Mouse (Mus musculus): ENCODE measurements around the gene Gpcpd1. TPM values are rescaled to one million over a fixed set of nuclear protein-coding genes. Genes with fewer than 3 reads are reported as not detected.

Gene Gpcpd1
- polyA plus RNA-seq, 1 experiment from 2014 or later: 68.4 TPM

- peak; percentile 81 for ATAC-seq
- Histone ChIP-seq H3K4me3 (ENCODE audit: low read length) (peak overlapping the region; percentile 58), H3K36me3 (ENCODE audit: control insufficient read depth, insufficient read depth, low read length) (no peaks in the 10 kb centered on the region), H3K9me3 (ENCODE audit: control insufficient read depth, low read length) (no peaks in the 10 kb centered on the region), H3K4me1 (ENCODE audit: control insufficient read depth, insufficient read depth, low read depth, low read length) (peaks cover 24% of the 10 kb centered on the region), H3K9ac (ENCODE audit: low read depth, low read length) (peak overlapping the region; percentile 81), H3K27me3 (replicated peaks; ENCODE audit: control insufficient read depth, insufficient read depth, low read length) (no peaks in the 10 kb centered on the region), H3K27ac (ENCODE audit: low read depth, low read length) (peak overlapping the region; percentile 96), H3K4me2 (ENCODE audit: low read length) (peak overlapping the region; percentile 67)
- WGBS: 0% methylated on average over 29 of the region's 41 CpGs
Measured at GRCm38 (mm10) chr2:132577431-132577981, 10.0 kb downstream of the Gpcpd1 start.

GRCm38 (mm10) chr2:132576522-132577135, 10.9 kb downstream of the Gpcpd1 start:
- Histone ChIP-seq H3K4me3 (ENCODE audit: low read length) (peak overlapping the region; percentile 58), H3K9ac (ENCODE audit: low read depth, low read length) (no peak overlapping the region), H3K27ac (ENCODE audit: low read depth, low read length) (no peak overlapping the region), H3K36me3 (ENCODE audit: control insufficient read depth, insufficient read depth, low read length) (peaks cover under 1% of the 10 kb centered on the region; the same call in 1 of the 2 replicates), H3K9me3 (ENCODE audit: control insufficient read depth, low read length) (no peaks in the 10 kb centered on the region), H3K4me2 (ENCODE audit: low read length) (peak overlapping the region; percentile 67), H3K4me1 (ENCODE audit: control insufficient read depth, insufficient read depth, low read depth, low read length) (peaks cover 17% of the 10 kb centered on the region), H3K27me3 (replicated peaks; ENCODE audit: control insufficient read depth, insufficient read depth, low read length) (no peaks in the 10 kb centered on the region)
- ATAC-seq: no peak
- 47% methylated on average over 3 of the region's 3 CpGs for WGBS

DNA sequence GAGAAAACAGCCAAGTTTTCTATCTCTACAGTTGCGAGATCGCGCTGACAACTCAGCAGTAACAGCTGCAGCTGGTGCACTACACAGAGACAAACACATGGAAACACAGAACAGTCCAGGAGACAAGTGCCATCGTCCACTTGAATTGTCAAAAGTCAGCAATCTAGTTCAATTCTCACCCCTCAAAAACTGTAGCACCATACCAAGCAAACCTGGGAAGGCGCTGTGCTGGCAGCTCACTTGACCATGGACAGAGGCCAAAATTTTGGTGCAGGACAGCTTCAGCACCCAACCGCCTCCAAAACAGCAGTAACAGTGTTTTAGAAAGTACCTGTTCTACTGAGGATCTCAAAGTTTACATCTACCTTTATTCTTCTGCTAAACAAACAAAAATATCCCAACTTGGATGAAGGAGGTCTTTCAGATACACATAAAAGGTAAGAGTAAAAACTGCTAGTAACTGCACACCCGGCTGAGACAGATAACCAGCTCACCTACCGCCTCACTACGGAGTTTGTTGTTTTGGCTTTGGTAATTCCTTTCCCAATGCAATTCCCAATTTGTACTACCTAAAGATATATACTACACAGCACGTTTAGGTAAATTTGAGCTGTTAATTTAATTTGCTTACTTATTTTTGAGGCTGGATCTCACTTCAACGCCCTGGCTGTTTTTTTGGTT, 11.6 kb downstream of the Gpcpd1 start:
- Histone ChIP-seq H3K36me3 (ENCODE audit: control insufficient read depth, insufficient read depth, low read length) (peaks cover 4% of the 10 kb centered on the region), H3K27me3 (replicated peaks; ENCODE audit: control insufficient read depth, insufficient read depth, low read length) (no peaks in the 10 kb centered on the region), H3K4me1 (ENCODE audit: control insufficient read depth, insufficient read depth, low read depth, low read length) (peaks cover 17% of the 10 kb centered on the region), H3K9ac (ENCODE audit: low read depth, low read length) (peak overlapping the region; percentile 2; the same call in 1 of the 2 replicates), H3K27ac (ENCODE audit: low read depth, low read length) (peak overlapping the region; percentile 39; the same call in 1 of the 2 replicates), H3K4me3 (ENCODE audit: low read length) (peak overlapping the region; percentile 21), H3K9me3 (ENCODE audit: control insufficient read depth, low read length) (no peaks in the 10 kb centered on the region), H3K4me2 (ENCODE audit: low read length) (peak overlapping the region; percentile 67)
- ATAC-seq: no peak
- 75% methylated on average over 11 of the region's 11 CpGs for WGBS

DNA sequence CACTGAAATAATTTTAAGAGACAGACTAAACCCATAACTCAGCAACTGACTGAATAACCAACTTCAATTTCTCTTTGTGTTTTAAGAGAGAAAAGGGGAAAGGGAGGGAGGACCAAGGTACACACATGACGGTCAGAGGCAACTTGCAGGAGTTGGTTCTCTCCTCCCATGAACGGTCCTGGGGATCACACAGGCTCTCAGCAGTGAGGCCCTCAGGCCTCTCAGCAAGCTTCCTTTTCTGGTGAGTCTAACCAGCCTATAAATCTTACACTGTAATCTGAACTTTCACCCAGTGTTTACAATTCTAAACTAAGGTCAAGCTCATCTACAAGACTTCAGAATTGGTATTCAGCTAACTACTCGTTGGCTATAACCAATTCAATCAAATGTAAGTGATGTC, 12.3 kb downstream of the Gpcpd1 start:
- no peak overlapping the region; the same call in 1 of the 2 replicates for H3K27ac ChIP-seq (ENCODE audit: low read depth, low read length)
- H3K36me3 ChIP-seq (ENCODE audit: control insufficient read depth, insufficient read depth, low read length): peaks cover 6% of the 10 kb centered on the region
- H3K9me3 ChIP-seq (ENCODE audit: control insufficient read depth, low read length): no peaks in the 10 kb centered on the region
- H3K9ac ChIP-seq (ENCODE audit: low read depth, low read length): no peak overlapping the region
- WGBS: 60% methylated on average over 3 of the region's 3 CpGs
- peaks cover 17% of the 10 kb centered on the region for H3K4me1 ChIP-seq (ENCODE audit: control insufficient read depth, insufficient read depth, low read depth, low read length)
- no peaks in the 10 kb centered on the region for H3K27me3 ChIP-seq (replicated peaks; ENCODE audit: control insufficient read depth, insufficient read depth, low read length)
- peak overlapping the region; percentile 19 for H3K4me2 ChIP-seq (ENCODE audit: low read length)
- ATAC-seq: no peak
- no peak overlapping the region for H3K4me3 ChIP-seq (ENCODE audit: low read length)

DNA sequence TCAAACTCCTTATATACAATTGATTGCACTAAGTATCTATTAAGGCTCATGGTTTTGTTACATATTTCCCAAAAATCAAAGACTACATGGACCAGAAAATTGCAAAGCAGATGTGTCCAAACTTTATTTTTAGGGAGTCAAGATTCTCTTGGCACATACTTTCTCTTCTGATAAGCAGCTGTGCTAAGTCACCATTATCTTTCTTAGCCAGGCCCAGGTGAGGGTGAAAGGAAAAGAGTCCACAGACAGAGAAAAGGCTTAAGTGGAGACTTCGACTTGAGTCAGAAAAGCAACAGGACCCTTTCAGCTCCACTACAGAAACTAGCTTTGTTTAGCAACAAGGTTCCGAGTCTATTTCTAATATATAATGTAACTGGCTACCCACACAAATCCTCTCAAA, 14.2 kb downstream of the Gpcpd1 start:
- Histone ChIP-seq H3K9ac (ENCODE audit: low read depth, low read length) (no peak overlapping the region), H3K4me2 (ENCODE audit: low read length) (no peak overlapping the region), H3K4me1 (ENCODE audit: control insufficient read depth, insufficient read depth, low read depth, low read length) (peaks cover 17% of the 10 kb centered on the region), H3K4me3 (ENCODE audit: low read length) (no peak overlapping the region), H3K27ac (ENCODE audit: low read depth, low read length) (no peak overlapping the region), H3K36me3 (ENCODE audit: control insufficient read depth, insufficient read depth, low read length) (peaks cover 6% of the 10 kb centered on the region), H3K27me3 (replicated peaks; ENCODE audit: control insufficient read depth, insufficient read depth, low read length) (no peaks in the 10 kb centered on the region), H3K9me3 (ENCODE audit: control insufficient read depth, low read length) (no peaks in the 10 kb centered on the region)
- WGBS: 86% methylated on average over 2 of the region's 2 CpGs
- no peak for ATAC-seq

- Histone ChIP-seq H3K4me3 (ENCODE audit: low read length) (no peak overlapping the region), H3K27me3 (replicated peaks; ENCODE audit: control insufficient read depth, insufficient read depth, low read length) (no peaks in the 10 kb centered on the region), H3K4me1 (ENCODE audit: control insufficient read depth, insufficient read depth, low read depth, low read length) (peaks cover 17% of the 10 kb centered on the region), H3K36me3 (ENCODE audit: control insufficient read depth, insufficient read depth, low read length) (peaks cover 7% of the 10 kb centered on the region), H3K4me2 (ENCODE audit: low read length) (no peak overlapping the region), H3K27ac (ENCODE audit: low read depth, low read length) (no peak overlapping the region), H3K9me3 (ENCODE audit: control insufficient read depth, low read length) (no peaks in the 10 kb centered on the region), H3K9ac (ENCODE audit: low read depth, low read length) (no peak overlapping the region)
- WGBS: 97% methylated on average over 3 of the region's 3 CpGs
- ATAC-seq: no peak
Measured at GRCm38 (mm10) chr2:132572651-132573050, 14.9 kb downstream of the Gpcpd1 start.

GRCm38 (mm10) chr2:132571301-132571700, 16.2 kb downstream of the Gpcpd1 start:
- no peak for ATAC-seq
- Histone ChIP-seq H3K27me3 (replicated peaks; ENCODE audit: control insufficient read depth, insufficient read depth, low read length) (no peaks in the 10 kb centered on the region), H3K4me1 (ENCODE audit: control insufficient read depth, insufficient read depth, low read depth, low read length) (peaks cover 12% of the 10 kb centered on the region), H3K9ac (ENCODE audit: low read depth, low read length) (no peak overlapping the region), H3K4me3 (ENCODE audit: low read length) (no peak overlapping the region), H3K27ac (ENCODE audit: low read depth, low read length) (no peak overlapping the region), H3K9me3 (ENCODE audit: control insufficient read depth, low read length) (no peaks in the 10 kb centered on the region), H3K36me3 (ENCODE audit: control insufficient read depth, insufficient read depth, low read length) (peaks cover 18% of the 10 kb centered on the region), H3K4me2 (ENCODE audit: low read length) (no peak overlapping the region)
- WGBS: 91% methylated on average over 2 of the region's 2 CpGs

- ATAC-seq: no peak
- peaks cover 18% of the 10 kb centered on the region for H3K36me3 ChIP-seq (ENCODE audit: control insufficient read depth, insufficient read depth, low read length)
- no peaks in the 10 kb centered on the region for H3K9me3 ChIP-seq (ENCODE audit: control insufficient read depth, low read length)
- H3K4me3 ChIP-seq (ENCODE audit: low read length): no peak overlapping the region
- no peaks in the 10 kb centered on the region for H3K27me3 ChIP-seq (replicated peaks; ENCODE audit: control insufficient read depth, insufficient read depth, low read length)
- H3K9ac ChIP-seq (ENCODE audit: low read depth, low read length): no peak overlapping the region
- no peak overlapping the region for H3K4me2 ChIP-seq (ENCODE audit: low read length)
- no peak overlapping the region for H3K27ac ChIP-seq (ENCODE audit: low read depth, low read length)
- H3K4me1 ChIP-seq (ENCODE audit: control insufficient read depth, insufficient read depth, low read depth, low read length): peaks cover 9% of the 10 kb centered on the region
Measured at GRCm38 (mm10) chr2:132570869-132571268, 16.7 kb downstream of the Gpcpd1 start.

DNA sequence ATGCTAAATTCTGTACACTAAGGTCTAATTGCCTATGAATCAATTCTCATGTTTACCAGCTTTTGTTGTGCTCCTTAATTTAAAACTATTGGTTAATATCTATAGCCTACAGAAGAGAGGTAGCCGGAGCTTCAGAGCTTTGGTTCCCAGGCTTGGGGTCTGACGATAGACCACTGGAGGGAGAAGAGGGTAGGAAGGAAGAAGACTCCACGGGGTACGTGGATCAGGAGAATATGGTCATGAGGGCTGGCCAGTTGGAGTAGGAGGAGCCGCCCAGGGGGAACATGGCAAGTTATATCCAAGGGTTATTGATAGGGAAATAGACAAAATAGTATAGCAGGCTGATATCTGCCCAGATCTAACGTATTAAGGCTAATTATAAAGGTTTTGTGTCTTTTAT, 17.8 kb downstream of the Gpcpd1 start:
- Histone ChIP-seq H3K4me3 (ENCODE audit: low read length) (no peak overlapping the region), H3K9ac (ENCODE audit: low read depth, low read length) (no peak overlapping the region), H3K4me2 (ENCODE audit: low read length) (no peak overlapping the region), H3K27me3 (replicated peaks; ENCODE audit: control insufficient read depth, insufficient read depth, low read length) (no peaks in the 10 kb centered on the region), H3K27ac (ENCODE audit: low read depth, low read length) (no peak overlapping the region), H3K9me3 (ENCODE audit: control insufficient read depth, low read length) (no peaks in the 10 kb centered on the region), H3K36me3 (ENCODE audit: control insufficient read depth, insufficient read depth, low read length) (peaks cover 18% of the 10 kb centered on the region), H3K4me1 (ENCODE audit: control insufficient read depth, insufficient read depth, low read depth, low read length) (no peaks in the 10 kb centered on the region)
- WGBS: 91% methylated on average over 6 of the region's 6 CpGs
- no peak for ATAC-seq

Measured in hindbrain, embryonic 16.5 days (tissue).